Mouse (Mus musculus): ENCODE data around the gene Nup214.

The Nup214 gene

GRCm38 (mm10) chr2:32043836-32044235, 69.6 kb downstream of the Nup214 start:
- no peak for DNase-seq (ENCODE audit: low spot score in 2 of 2)

- DNase-seq (ENCODE audit: low spot score in 2 of 2) = no peak
Measured at GRCm38 (mm10) chr2:32045375-32045774, 71.1 kb downstream of the Nup214 start.

- no peak for DNase-seq (ENCODE audit: low spot score in 2 of 2)
Measured at GRCm38 (mm10) chr2:32046009-32046408, 71.8 kb downstream of the Nup214 start.

GRCm38 (mm10) chr2:32047323-32047722, 73.1 kb downstream of the Nup214 start:
- no peak for DNase-seq (ENCODE audit: low spot score in 2 of 2)

- no peak for DNase-seq (ENCODE audit: low spot score in 2 of 2)
Measured at GRCm38 (mm10) chr2:32051791-32052190, 77.6 kb downstream of the Nup214 start.

GRCm38 (mm10) chr2:32052418-32052817, 78.2 kb downstream of the Nup214 start:
- DNase-seq (ENCODE audit: low spot score in 2 of 2) = no peak

GRCm38 (mm10) chr2:32055357-32055965, 81.2 kb downstream of the Nup214 start:
- no peak for DNase-seq (ENCODE audit: low spot score in 2 of 2)

GRCm38 (mm10) chr2:32056524-32056923, 82.3 kb downstream of the Nup214 start:
- no peak for DNase-seq (ENCODE audit: low spot score in 2 of 2)

GRCm38 (mm10) chr2:32057360-32057759, 83.1 kb downstream of the Nup214 start:
- DNase-seq (ENCODE audit: low spot score in 2 of 2) = no peak

- no peak for DNase-seq (ENCODE audit: low spot score in 2 of 2)
Measured at GRCm38 (mm10) chr2:32057794-32058193, 83.6 kb downstream of the Nup214 start.

GRCm38 (mm10) chr2:32058241-32058640, 84.0 kb downstream of the Nup214 start:
- no peak for DNase-seq (ENCODE audit: low spot score in 2 of 2)

GRCm38 (mm10) chr2:32058716-32059115, 84.5 kb downstream of the Nup214 start:
- no peak for DNase-seq (ENCODE audit: low spot score in 2 of 2)

- no peak for DNase-seq (ENCODE audit: low spot score in 2 of 2)
Measured at GRCm38 (mm10) chr2:32059613-32060012, 85.4 kb downstream of the Nup214 start.

- no peak for DNase-seq (ENCODE audit: low spot score in 2 of 2)
Measured at GRCm38 (mm10) chr2:32060228-32060805, 86.1 kb downstream of the Nup214 start.

GRCm38 (mm10) chr2:32061189-32061588, 87.0 kb downstream of the Nup214 start:
- DNase-seq (ENCODE audit: low spot score in 2 of 2) = no peak

- DNase-seq (ENCODE audit: low spot score in 2 of 2) = no peak
Measured at GRCm38 (mm10) chr2:32061722-32062505, 87.7 kb downstream of the Nup214 start.

GRCm38 (mm10) chr2:32062626-32063410, 88.6 kb downstream of the Nup214 start:
- DNase-seq (ENCODE audit: low spot score in 2 of 2) = no peak

GRCm38 (mm10) chr2:32063451-32064151, 89.4 kb downstream of the Nup214 start:
- no peak for DNase-seq (ENCODE audit: low spot score in 2 of 2)

GRCm38 (mm10) chr2:32064913-32065312, 90.7 kb downstream of the Nup214 start:
- DNase-seq (ENCODE audit: low spot score in 2 of 2) = no peak

- no peak for DNase-seq (ENCODE audit: low spot score in 2 of 2)
Measured at GRCm38 (mm10) chr2:32065371-32065791, 91.1 kb downstream of the Nup214 start.

GRCm38 (mm10) chr2:32066005-32066404, 91.8 kb downstream of the Nup214 start:
- no peak for DNase-seq (ENCODE audit: low spot score in 2 of 2)
